Mouse (Mus musculus) CD4-positive, CD25-positive, alpha-beta regulatory T cell, adult 4 months (primary cell): ENCODE measurements around the gene Chit1. TPM values are rescaled to one million over a fixed set of nuclear protein-coding genes. Genes with fewer than 3 reads are reported as not detected.
A peak's percentile ranks its signal among the peaks of the same experiment; 100 is the strongest.

Experiments used
- ATAC-seq: one replicate; pipeline ENCODE4 v1.8.0; 2017
- polyA plus RNA-seq, 2 experiments: library from polyadenylated mRNA; unstranded; fragments of 100-300 nt; shearing (Covaris generic); gene quantifications; one replicate each; pipeline ENCODE4 v1.2.1; 2017

The Chit1 gene
- polyA plus RNA-seq, 2 experiments from 2014 or later = not detected

DNA sequence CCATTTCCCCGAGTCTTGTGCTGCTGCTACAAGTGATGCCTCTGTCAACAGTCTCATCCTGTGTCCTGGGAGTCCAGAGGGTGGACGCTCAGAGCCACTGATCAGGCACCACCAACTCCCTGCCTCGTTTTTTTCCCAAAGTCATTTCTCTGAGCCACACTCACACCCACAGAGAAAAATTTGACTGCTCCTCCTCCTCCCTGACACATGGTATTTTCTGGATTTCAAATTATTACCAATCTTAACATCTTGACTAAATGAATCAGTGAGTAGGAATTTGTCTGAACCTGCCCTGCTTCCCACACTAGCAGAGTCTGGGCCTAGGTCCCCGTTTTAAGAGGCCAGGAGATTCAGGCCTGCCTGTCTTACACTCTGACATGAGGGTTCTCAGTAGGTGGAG is 81.0 kb downstream of the Chit1 start:
- no peak for ATAC-seq

DNA sequence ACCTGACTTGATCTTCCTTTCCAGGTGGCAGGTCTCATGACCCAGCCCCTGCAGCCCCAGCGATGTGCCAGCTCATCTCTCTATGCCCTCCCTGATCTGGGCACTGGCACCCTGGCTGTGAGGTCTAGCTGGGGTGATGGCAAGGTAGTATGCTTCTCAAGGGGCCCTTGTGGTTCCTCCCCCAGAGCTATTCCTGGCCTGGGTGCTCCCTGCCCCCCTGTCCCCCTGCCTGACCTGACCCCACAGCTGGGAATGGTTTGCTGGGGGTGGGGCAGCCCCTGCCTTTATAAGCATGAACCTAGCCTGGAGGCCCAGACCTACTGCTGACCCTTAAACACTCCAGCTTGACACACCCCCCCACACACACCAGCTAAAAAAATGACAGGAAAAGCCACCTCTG is 82.1 kb downstream of the Chit1 start, which contains the start of gene Mybph:
Gene Mybph, plus strand, starts transcription at position 323 of the 400 bp plus-strand sequence.
- no peak for ATAC-seq

DNA sequence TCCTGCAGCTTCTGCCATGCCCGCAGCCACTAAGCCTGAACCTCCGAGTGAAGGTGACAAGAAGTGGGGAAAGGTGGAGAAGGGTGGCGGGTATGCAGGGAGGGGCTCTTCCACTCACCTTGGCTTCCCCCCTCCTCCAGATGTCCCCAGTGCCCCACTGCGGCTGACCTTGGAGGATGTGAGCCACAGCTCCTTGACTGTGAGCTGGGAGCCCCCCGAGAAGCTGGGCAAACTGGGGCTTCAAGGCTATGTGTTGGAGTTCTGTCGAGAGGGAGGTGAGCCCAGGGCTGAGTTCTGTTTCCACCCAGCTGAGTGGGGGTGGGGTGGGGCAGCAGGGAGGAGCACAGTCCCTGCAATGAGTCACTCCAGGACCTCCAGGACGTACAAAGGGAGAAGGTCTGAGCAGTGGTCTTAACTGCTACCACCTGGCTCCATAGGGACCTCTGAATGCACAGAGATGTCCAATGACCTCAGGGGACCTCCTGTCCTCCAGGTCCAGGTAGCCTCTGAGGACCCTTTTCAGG is 82.7 kb downstream of the Chit1 start:
- no peak for ATAC-seq

DNA sequence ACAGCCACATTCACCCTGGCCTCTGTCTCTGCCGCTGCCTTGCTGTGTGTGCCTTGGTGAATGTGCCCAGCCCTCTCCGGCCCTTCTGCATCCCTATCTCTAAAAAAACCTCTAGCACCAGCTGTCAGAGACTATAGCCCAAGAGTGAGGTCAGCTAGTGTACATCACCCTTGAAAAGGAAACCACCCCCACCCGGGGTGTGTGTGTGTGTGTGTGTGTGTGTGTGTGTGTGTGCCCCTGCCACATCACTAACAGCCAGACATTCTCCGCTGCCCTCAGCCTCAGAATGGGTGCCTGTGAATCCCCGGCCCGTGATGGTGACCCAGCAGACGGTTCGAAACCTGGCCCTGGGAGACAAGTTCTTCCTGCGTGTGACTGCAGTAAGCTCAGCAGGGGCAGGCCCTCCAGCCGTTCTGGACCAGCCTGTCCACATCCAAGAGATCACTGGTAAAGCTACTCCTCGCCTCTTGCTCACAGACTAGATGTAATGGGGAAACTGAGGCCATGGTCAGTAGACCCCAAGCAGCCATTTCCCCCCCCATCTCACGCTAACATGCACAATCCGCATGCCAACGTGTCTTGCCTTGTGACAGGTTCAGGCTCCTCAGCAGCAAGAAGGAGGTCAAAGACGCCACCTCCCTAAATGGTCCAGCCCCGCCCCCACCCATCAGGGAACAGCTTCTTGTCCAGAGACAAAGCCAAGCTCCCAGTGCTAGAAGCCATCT is 83.4 kb downstream of the Chit1 start:
- ATAC-seq = no peak

DNA sequence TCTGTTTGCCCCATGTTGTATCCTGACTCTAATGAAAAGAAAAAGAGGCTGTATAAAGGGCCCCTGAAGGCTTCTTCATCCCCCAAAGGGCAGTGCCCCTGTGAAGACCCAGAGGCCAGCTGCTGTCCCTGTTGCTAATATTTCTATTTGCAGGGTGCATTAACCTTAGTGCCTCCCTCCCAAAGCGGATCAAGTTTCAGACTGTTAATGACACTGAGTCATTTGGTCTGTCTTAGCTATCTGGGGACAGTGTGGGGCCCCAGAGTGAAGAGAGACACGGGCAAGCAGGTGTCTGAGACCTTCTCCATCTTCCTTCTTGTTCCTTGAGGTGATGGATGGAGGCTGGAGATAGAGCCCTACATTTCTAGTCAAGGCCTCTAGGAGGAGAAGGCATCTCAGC is 84.1 kb downstream of the Chit1 start:
- ATAC-seq = no peak

DNA sequence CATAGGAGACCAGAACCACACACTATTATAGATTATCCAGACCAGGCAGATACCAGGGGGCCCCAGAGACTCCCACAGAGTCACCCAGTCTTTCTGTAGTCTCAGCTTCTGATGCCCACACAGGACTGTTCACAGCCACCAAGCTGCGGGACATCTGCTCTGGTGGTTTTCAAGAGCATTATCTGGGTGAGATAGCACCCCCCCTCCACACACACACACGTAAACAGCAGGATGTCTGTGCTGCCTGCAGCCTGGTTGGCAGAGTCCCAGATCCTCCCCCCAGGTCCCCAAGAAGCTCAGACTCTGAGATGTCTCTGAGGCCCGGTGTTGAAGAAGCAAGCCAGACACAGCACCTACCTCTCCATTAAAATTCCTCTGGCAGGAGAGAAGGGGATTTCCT is 84.5 kb downstream of the Chit1 start:
- ATAC-seq = peak; percentile 63

DNA sequence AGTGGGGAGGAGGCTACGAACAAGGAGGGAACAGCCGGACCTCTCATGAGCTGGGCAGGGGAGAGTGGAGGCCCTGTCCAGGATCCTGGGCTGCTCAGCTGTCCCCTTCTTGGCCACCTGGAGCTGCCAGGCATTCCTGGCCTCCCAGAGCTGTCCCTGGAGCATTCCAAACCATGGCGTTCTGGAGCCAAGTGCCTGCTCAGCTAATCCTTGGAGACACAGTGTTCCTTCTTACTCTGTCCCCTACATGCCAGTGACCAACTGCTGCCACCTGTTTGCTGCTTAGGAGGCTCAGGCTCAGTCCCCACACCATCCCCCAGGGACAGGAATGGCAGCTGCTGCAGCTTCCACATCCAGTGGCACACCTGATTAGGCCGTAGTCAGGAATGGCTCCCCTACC is 84.9 kb downstream of the Chit1 start:
- ATAC-seq = no peak

DNA sequence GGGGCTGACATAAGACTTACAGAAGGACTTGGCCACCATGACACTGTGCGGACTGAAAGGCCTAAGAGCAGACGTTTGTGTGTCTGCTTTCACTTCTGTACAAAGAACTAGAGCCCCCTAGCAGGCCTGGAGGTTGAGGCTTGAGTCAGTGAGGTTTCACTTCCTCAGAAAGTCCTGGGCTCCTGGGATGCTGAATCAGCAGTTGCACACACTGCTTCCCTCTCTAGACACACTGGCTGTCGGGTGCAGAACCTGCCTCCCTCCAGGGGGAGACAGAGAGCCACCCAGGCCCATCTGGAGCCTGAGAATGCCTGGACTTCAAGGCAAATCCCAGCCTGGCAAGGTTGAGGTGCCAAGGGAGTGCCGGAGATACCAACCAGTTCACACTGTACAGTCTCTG is 85.3 kb downstream of the Chit1 start:
- ATAC-seq = peak; percentile 68

DNA sequence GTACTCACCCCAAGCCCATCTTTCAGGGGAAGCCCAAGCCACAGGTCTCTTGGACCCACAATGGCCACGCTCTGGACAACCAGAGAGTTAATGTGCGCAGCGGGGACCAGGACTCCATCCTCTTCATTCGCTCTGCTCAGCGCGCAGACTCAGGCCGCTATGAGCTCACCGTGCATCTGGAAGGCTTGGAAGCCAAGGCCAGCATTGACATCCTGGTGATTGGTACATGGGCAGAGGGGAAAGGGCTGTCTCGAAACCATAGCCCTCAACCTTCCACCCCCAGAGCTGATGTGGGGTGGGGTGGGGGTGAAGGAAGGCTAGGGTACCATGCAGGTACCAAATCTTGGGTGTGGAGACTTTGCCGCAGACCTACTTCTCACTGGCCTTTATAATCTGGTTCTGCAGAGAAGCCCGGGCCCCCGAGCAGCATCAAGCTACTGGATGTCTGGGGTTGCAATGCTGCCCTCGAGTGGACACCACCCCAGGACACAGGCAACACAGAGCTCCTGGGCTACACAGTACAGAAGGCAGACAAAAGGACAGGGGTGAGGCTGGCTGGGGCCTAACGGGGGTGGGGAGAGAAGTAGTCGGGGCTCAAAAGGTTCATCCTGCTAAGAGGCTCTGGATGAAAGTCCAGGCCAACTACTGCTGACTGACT is 86.4 kb downstream of the Chit1 start:
- ATAC-seq = no peak

DNA sequence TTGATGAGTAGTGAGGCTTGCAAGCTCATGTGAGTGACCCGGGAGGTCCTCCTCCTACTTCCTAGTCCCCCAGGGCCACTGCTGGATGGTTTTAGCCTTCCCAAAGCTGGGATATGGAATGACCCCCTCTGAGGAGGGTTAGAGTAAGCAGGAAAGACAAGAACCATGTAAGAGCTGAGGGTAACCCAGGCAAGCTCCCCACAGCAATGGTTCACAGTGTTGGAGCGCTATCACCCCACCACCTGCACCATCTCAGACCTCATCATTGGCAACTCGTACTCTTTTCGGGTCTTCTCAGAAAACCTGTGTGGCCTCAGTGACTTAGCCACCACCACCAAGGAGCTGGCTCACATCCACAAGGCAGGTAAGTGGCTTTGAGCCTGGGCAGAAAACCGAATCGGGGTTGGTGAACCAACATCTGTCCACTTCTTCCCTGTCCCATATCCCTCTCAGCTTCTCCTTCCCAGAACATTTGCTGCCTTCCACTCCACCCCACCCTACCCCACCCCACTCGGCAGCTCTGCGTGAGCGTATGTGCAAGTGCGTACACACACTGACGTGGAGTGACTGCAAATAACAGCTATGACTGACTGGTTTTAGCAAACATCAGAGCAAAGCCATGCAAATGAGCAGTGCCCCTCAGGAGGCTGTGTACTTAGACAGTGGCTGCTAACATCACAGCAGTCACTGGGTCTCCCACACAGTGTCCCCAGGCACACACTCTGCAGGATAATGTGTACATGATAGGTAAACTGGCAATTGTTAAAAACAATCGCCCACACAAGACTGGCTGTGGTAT is 87.4 kb downstream of the Chit1 start:
- no peak for ATAC-seq

DNA sequence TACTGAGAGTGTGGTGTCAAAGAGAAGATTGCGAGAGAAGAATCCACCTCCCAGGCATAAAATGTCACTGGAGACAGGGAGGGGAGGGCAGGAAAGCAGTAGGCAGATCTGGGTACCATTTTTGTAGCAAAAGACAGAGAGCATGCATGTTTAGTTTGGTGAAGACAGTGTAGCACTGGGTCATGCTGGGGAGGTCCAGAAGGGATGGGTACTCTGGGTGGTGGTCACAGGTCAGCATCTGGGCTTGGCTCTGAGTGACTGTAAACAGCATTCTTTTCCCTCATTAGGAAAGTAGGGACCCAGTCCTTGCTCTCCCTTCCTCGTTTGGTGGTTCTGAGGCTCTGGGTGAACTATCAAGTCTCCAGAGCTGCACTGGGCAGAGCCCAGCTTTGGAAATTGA is 89.4 kb downstream of the Chit1 start:
- no peak for ATAC-seq

Other genes with a start within 250 kb of the Chit1 start
- not detected for gene Optc, start 203.2 kb upstream of the Chit1 start, polyA plus RNA-seq
- not detected for gene Prelp, start 189.8 kb upstream of the Chit1 start, polyA plus RNA-seq
- gene Fmod, start 74.0 kb upstream of the Chit1 start, polyA plus RNA-seq = not detected
- gene Btg2, start 32.1 kb upstream of the Chit1 start, polyA plus RNA-seq = 100 to 1,000 TPM; 243 to 289 TPM
- under 1 TPM; 0.51 to 0.94 TPM for gene Chil1, start 70.9 kb downstream of the Chit1 start, polyA plus RNA-seq
- gene Mybph, start 82.2 kb downstream of the Chit1 start, polyA plus RNA-seq = not detected
- gene Adora1, start 124.2 kb downstream of the Chit1 start, polyA plus RNA-seq = under 1 TPM in 1 of 2 experiments, not detected in 1; 0.26 TPM
- gene Myog, start 178.7 kb downstream of the Chit1 start, polyA plus RNA-seq = not detected
- under 1 TPM in 1 of 2 experiments, not detected in 1; 0.20 TPM for gene Ppfia4, start 221.7 kb downstream of the Chit1 start, polyA plus RNA-seq